Mouse (Mus musculus) layer of hippocampus, postnatal 25 days (tissue): ENCODE measurements at regions not wholly inside any gene's neighbourhood (a gene's known extent, or its start where the extent isn't known, plus 50 kb on each side); places are given as distances from the start of the nearest gene placed in this dataset.

ENCODE experiments used
- DNase-seq, 2 experiments: peaks; one replicate each; pipeline ENCODE4 v3.0.0; 2022; ENCODE audit warnings: mixed read lengths in 2 of 2, low spot score in 1 of 2; ENCODE audit errors: extremely low spot score in 1 of 2

GRCm38 (mm10) chr10:37293292-37293691 lies 154.6 kb upstream of the Marcks start:
- no peak for DNase-seq

- no peak for DNase-seq
These were observed 153.1 kb upstream of the Marcks start for GRCm38 (mm10) chr10:37291639-37292495.

- DNase-seq = no peak
These were observed 151.4 kb upstream of the Marcks start for GRCm38 (mm10) chr10:37289964-37290704.

GRCm38 (mm10) chr10:37286305-37286704 lies 147.6 kb upstream of the Marcks start:
- DNase-seq = no peak

- DNase-seq = no peak
These were observed 144.2 kb upstream of the Marcks start for GRCm38 (mm10) chr10:37282951-37283350.

- DNase-seq = no peak
These were observed 142.1 kb upstream of the Marcks start for GRCm38 (mm10) chr10:37280823-37281222.

- no peak for DNase-seq
These were observed 141.6 kb upstream of the Marcks start for GRCm38 (mm10) chr10:37280150-37280820.

- no peak for DNase-seq
These were observed 140.6 kb upstream of the Marcks start for GRCm38 (mm10) chr10:37279316-37279715.

- no peak for DNase-seq
These were observed 137.1 kb upstream of the Marcks start for GRCm38 (mm10) chr10:37275857-37276256.

- no peak for DNase-seq
These were observed 136.6 kb upstream of the Marcks start for GRCm38 (mm10) chr10:37275271-37275670.

GRCm38 (mm10) chr10:37271967-37272366 lies 133.2 kb upstream of the Marcks start:
- no peak for DNase-seq

GRCm38 (mm10) chr10:37270236-37271000 lies 131.7 kb upstream of the Marcks start:
- DNase-seq = no peak

GRCm38 (mm10) chr10:37266909-37267308 lies 128.2 kb upstream of the Marcks start:
- no peak for DNase-seq

GRCm38 (mm10) chr10:37260791-37261488 lies 122.2 kb upstream of the Marcks start:
- DNase-seq = no peak

- no peak for DNase-seq
These were observed 120.5 kb upstream of the Marcks start for GRCm38 (mm10) chr10:37259186-37259585.

GRCm38 (mm10) chr10:37257544-37257943 lies 118.8 kb upstream of the Marcks start:
- DNase-seq = no peak

GRCm38 (mm10) chr10:37250934-37251521 lies 112.3 kb upstream of the Marcks start:
- DNase-seq = no peak

- no peak for DNase-seq
These were observed 111.4 kb upstream of the Marcks start for GRCm38 (mm10) chr10:37250157-37250556.

- no peak for DNase-seq
These were observed 110.8 kb upstream of the Marcks start for GRCm38 (mm10) chr10:37249511-37249910.
